Mouse (Mus musculus): ENCODE results near the gene Synj1. TPM values are rescaled to one million over a fixed set of nuclear protein-coding genes. Genes with fewer than 3 reads are reported as not detected.

Synj1 gene
- polyA plus RNA-seq, 1 experiment: 51.6 TPM

DNA sequence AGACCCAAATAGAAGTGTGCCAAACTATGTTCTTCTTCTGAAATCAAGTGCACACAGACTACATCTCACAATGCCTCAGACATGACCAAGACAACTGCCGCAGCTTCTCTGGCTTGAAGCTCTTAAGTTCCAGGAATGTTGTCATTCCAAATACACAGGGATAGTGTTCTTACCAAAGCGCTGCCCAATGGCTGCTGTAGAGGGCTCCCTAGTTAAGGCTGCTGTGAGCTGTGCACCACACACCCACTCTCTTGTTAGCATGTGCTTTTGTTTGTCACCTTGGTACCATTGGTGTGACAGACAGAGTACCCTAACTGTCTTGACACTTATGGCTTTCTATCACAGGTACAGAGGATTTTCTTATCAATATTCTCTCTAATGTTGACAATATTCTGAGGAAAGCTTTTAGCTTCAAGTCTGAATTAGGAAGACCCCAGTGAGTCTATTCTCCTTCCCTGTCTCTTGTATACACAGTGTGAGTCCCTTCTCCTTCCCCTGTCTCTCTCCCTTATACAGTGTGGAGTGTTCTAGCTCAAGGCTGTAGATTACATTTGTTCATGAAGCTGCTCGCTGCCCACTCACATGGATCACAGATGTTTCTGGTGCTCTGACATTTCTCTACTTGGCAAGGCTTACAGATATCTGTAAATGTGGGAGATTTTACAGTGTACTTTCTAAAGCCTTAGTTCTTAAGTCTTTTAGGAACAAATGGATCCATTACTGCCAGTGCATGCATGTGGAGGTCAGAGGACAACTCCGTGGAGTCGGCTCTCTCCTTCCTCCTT lies 52.6 kb downstream of the Synj1 start:
- no peak for TF ChIP-seq POLR2A (IDR thresholded peaks at IDR 0.05; ENCODE audit: control insufficient read depth, extremely low read depth, insufficient read depth, low read length, poor library complexity)
- TF ChIP-seq CTCF (IDR thresholded peaks at IDR 0.05; ENCODE audit: borderline replicate concordance, control insufficient read depth, extremely low read depth, insufficient read depth, low read length, poor library complexity): no peak
- 97% methylated on average over 5 of the region's 5 CpGs for WGBS

DNA sequence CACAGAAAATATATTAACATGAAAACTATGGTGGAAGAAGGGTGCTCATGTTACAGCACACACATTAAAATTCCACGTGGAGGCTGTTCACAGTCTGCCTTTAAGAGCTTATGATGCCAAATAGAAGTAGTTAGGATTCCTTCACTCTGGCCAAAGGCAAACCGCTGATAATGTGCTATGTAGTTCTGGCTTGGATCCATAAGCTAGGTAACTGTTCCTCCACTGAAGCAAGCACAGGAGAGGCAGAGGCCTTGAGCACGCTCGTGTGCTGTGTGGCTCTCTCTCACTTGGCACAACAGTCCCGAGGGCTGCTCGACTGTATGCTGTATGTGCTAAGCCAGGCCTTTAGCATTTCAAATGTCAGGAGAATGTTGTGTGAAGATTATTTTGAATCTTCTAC lies 55.6 kb downstream of the Synj1 start:
- H3K4me3 ChIP-seq (ENCODE audit: control insufficient read depth, insufficient read depth, low read length): no peak overlapping the region
- TF ChIP-seq POLR2A (IDR thresholded peaks at IDR 0.05; ENCODE audit: control insufficient read depth, extremely low read depth, insufficient read depth, low read length, poor library complexity) (no peak), CTCF (IDR thresholded peaks at IDR 0.05; ENCODE audit: borderline replicate concordance, control insufficient read depth, extremely low read depth, insufficient read depth, low read length, poor library complexity) (no peak)
- H3K27me3 ChIP-seq (ENCODE audit: control insufficient read depth, insufficient read depth, low read length): no peaks in the 10 kb centered on the region
- peaks cover 25% of the 10 kb centered on the region for H3K36me3 ChIP-seq (ENCODE audit: control insufficient read depth, insufficient read depth, low read length)
- no peaks in the 10 kb centered on the region for H3K4me1 ChIP-seq (replicated peaks; ENCODE audit: control insufficient read depth, insufficient read depth, low read length)
- no peak for DNase-seq
- H3K27ac ChIP-seq (ENCODE audit: control insufficient read depth, insufficient read depth, low read length): no peak overlapping the region
- WGBS: 87% methylated on average over 6 of the region's 6 CpGs

More for the DNA sequence above, 52.6 kb downstream of the Synj1 start:
- Histone ChIP-seq H3K36me3 (ENCODE audit: control insufficient read depth, insufficient read depth, low read length) (peaks cover 19% of the 10 kb centered on the region), H3K4me3 (ENCODE audit: control insufficient read depth, insufficient read depth, low read length) (no peak overlapping the region), H3K27me3 (ENCODE audit: control insufficient read depth, insufficient read depth, low read length) (no peaks in the 10 kb centered on the region), H3K4me1 (replicated peaks; ENCODE audit: control insufficient read depth, insufficient read depth, low read length) (no peaks in the 10 kb centered on the region), H3K27ac (ENCODE audit: control insufficient read depth, insufficient read depth, low read length) (no peak overlapping the region)
- DNase-seq: no peak

DNA sequence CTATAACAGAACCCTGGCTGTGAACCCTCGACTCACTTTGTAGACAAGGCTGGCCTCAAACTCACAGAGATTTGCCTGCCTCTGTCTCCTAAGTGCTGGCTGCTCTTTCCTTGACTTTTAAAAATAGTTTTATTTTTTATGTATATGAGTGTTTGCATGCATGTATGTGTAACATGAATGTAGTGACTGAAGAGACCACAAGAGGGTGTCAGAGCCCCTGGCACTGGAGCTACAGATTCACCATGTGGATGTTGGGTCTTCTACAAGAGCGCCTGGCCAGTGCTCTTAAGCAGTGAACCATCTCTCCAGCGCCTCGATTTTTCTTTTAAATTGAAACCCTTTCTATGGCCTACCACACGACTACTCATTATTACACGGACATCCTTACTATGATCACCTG lies 57.3 kb downstream of the Synj1 start:
- no peaks in the 10 kb centered on the region for H3K4me1 ChIP-seq (replicated peaks; ENCODE audit: control insufficient read depth, insufficient read depth, low read length)
- no peak overlapping the region for H3K27ac ChIP-seq (ENCODE audit: control insufficient read depth, insufficient read depth, low read length)
- no peaks in the 10 kb centered on the region for H3K27me3 ChIP-seq (ENCODE audit: control insufficient read depth, insufficient read depth, low read length)
- DNase-seq: no peak
- H3K36me3 ChIP-seq (ENCODE audit: control insufficient read depth, insufficient read depth, low read length): peaks cover 18% of the 10 kb centered on the region; the same call in 1 of the 2 replicates
- TF ChIP-seq CTCF (IDR thresholded peaks at IDR 0.05; ENCODE audit: borderline replicate concordance, control insufficient read depth, extremely low read depth, insufficient read depth, low read length, poor library complexity): no peak
- TF ChIP-seq POLR2A (IDR thresholded peaks at IDR 0.05; ENCODE audit: control insufficient read depth, extremely low read depth, insufficient read depth, low read length, poor library complexity): no peak
- WGBS: 95% methylated on average over 6 of the region's 6 CpGs
- no peak overlapping the region for H3K4me3 ChIP-seq (ENCODE audit: control insufficient read depth, insufficient read depth, low read length)

DNA sequence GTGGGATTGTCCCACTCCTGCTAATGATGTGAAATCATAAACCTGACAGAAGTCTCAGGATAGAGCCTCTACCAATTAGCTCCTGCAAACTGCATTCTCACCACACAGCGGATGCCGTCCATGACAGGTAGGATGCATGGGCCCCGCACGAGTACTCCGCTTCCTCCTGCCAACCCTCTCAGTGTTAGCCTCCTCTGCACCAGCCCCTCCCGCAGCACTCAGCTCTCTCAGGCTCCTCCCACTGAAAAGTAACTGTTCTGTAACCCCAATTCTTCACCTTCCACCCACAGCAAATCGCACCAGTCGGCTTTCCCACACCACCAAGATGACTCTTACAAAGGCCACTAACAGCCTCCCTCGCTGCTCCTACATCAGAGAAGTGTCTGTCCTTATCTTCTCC lies 58.0 kb downstream of the Synj1 start:
- H3K36me3 ChIP-seq (ENCODE audit: control insufficient read depth, insufficient read depth, low read length): peaks cover 15% of the 10 kb centered on the region; the same call in 1 of the 2 replicates
- no peak for TF ChIP-seq POLR2A (IDR thresholded peaks at IDR 0.05; ENCODE audit: control insufficient read depth, extremely low read depth, insufficient read depth, low read length, poor library complexity)
- no peak for TF ChIP-seq CTCF (IDR thresholded peaks at IDR 0.05; ENCODE audit: borderline replicate concordance, control insufficient read depth, extremely low read depth, insufficient read depth, low read length, poor library complexity)
- 93% methylated on average over 9 of the region's 9 CpGs for WGBS

DNA sequence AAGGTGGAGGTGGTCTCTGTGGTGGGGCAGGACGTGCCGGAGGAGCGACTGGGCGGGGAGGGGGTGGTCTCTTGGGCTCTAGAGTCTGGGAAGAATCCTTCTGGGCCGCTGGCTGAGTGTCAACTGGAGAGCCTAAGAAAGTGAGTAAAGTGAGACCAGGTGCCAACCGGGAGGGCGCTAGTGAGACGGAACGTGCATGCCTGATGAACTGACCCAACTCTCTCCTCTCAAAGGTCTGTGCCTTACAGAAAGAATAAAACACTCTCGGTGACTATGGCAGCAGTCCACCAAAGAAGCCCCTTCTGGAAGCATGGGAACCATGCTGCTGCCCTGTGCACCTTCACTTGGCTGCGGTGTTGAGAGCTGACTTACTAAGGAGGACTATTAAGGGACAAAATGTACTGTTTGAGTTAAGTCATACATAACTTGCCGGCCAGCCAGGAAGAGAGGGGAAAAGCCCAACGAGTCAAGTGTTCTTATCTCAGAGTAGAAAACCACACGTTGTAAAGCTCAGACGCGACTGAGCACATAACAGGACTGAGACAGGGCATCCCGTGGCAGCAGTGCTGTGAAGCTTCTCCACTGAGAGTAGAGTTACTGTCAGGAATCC lies 60.6 kb downstream of the Synj1 start:
- WGBS: 92% methylated on average over 17 of the region's 17 CpGs
- Histone ChIP-seq H3K27me3 (ENCODE audit: control insufficient read depth, insufficient read depth, low read length) (no peaks in the 10 kb centered on the region), H3K27ac (ENCODE audit: control insufficient read depth, insufficient read depth, low read length) (no peak overlapping the region), H3K4me3 (ENCODE audit: control insufficient read depth, insufficient read depth, low read length) (no peak overlapping the region), H3K4me1 (replicated peaks; ENCODE audit: control insufficient read depth, insufficient read depth, low read length) (no peaks in the 10 kb centered on the region), H3K36me3 (ENCODE audit: control insufficient read depth, insufficient read depth, low read length) (peaks cover 17% of the 10 kb centered on the region)
- TF ChIP-seq POLR2A (IDR thresholded peaks at IDR 0.05; ENCODE audit: control insufficient read depth, extremely low read depth, insufficient read depth, low read length, poor library complexity) (no peak), CTCF (IDR thresholded peaks at IDR 0.05; ENCODE audit: borderline replicate concordance, control insufficient read depth, extremely low read depth, insufficient read depth, low read length, poor library complexity) (no peak)
- no peak for DNase-seq

More for the DNA sequence above, 58.0 kb downstream of the Synj1 start:
- no peak for DNase-seq
- H3K27me3 ChIP-seq (ENCODE audit: control insufficient read depth, insufficient read depth, low read length): no peaks in the 10 kb centered on the region
- no peak overlapping the region for H3K27ac ChIP-seq (ENCODE audit: control insufficient read depth, insufficient read depth, low read length)
- no peak overlapping the region for H3K4me3 ChIP-seq (ENCODE audit: control insufficient read depth, insufficient read depth, low read length)
- H3K4me1 ChIP-seq (replicated peaks; ENCODE audit: control insufficient read depth, insufficient read depth, low read length): no peaks in the 10 kb centered on the region

DNA sequence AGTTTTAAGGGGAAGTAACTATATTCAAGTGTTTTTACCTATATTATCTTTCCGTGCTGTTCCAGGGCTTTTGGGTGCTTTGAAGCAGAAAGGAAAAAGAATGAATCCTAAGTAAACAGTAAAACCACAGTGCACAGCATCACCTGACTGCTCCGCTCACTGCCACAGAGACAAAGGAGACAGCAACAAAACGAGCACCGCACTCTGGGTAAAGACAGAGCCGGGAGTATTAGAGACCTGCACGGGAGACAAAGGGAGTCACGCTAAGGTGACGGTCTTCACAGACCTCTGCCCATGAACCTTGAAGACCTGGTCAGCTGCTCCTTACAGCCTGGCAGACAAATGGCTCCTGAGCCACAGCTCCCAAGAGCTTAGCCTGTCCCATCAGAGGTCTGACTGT lies 64.1 kb downstream of the Synj1 start:
- TF ChIP-seq CTCF (IDR thresholded peaks at IDR 0.05; ENCODE audit: borderline replicate concordance, control insufficient read depth, extremely low read depth, insufficient read depth, low read length, poor library complexity): no peak
- TF ChIP-seq POLR2A (IDR thresholded peaks at IDR 0.05; ENCODE audit: control insufficient read depth, extremely low read depth, insufficient read depth, low read length, poor library complexity): no peak
- H3K27me3 ChIP-seq (ENCODE audit: control insufficient read depth, insufficient read depth, low read length): no peaks in the 10 kb centered on the region
- H3K27ac ChIP-seq (ENCODE audit: control insufficient read depth, insufficient read depth, low read length): no peak overlapping the region
- H3K4me1 ChIP-seq (replicated peaks; ENCODE audit: control insufficient read depth, insufficient read depth, low read length): no peaks in the 10 kb centered on the region
- H3K36me3 ChIP-seq (ENCODE audit: control insufficient read depth, insufficient read depth, low read length): peaks cover 26% of the 10 kb centered on the region
- no peak overlapping the region for H3K4me3 ChIP-seq (ENCODE audit: control insufficient read depth, insufficient read depth, low read length)
- 96% methylated on average over 8 of the region's 8 CpGs for WGBS
- DNase-seq: no peak

All from thymus, adult 2 months (tissue).